Mouse (Mus musculus): ENCODE measurements around the gene Tulp4. TPM values are rescaled to one million over a fixed set of nuclear protein-coding genes. Genes with fewer than 3 reads are reported as not detected.

Tulp4 gene
- polyA plus RNA-seq, 1 experiment from 2014 or later = 113 TPM

DNA sequence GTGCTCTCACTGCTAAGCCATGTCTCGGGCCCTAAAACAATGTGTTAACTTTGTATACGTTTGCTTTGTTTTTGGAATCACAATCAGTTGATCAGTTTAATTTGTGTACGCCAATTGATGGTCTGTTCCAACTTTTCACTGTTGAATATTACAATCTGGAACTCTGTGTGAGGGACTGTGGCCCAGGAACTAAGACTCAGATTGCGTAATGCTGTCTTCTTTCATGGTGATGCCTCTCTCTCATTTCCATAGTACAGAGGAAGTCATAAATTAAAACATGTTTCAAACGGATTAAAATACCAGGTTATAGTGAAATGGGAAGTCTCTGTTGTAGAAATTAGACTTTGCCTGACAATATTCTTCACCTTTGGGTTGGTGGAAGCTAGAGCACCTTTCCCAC is 83.0 kb downstream of the Tulp4 start:
- Histone ChIP-seq H3K36me3 (ENCODE audit: control insufficient read depth, insufficient read depth, low read length) (peaks cover 26% of the 10 kb centered on the region), H3K27me3 (replicated peaks; ENCODE audit: control insufficient read depth, insufficient read depth, low read length) (no peaks in the 10 kb centered on the region), H3K4me2 (ENCODE audit: low read length) (no peak overlapping the region), H3K27ac (ENCODE audit: low read depth, low read length) (no peak overlapping the region), H3K4me3 (ENCODE audit: low read length) (no peak overlapping the region), H3K4me1 (ENCODE audit: control insufficient read depth, insufficient read depth, low read depth, low read length) (no peaks in the 10 kb centered on the region), H3K9me3 (ENCODE audit: control insufficient read depth, low read length) (no peaks in the 10 kb centered on the region), H3K9ac (ENCODE audit: low read depth, low read length) (no peak overlapping the region)
- WGBS = 91% methylated on average over 5 of the region's 5 CpGs
- no peak for ATAC-seq

- WGBS = 77% methylated on average over 6 of the region's 6 CpGs
- Histone ChIP-seq H3K4me2 (ENCODE audit: low read length) (no peak overlapping the region), H3K9ac (ENCODE audit: low read depth, low read length) (no peak overlapping the region), H3K9me3 (ENCODE audit: control insufficient read depth, low read length) (no peaks in the 10 kb centered on the region), H3K27me3 (replicated peaks; ENCODE audit: control insufficient read depth, insufficient read depth, low read length) (no peaks in the 10 kb centered on the region), H3K27ac (ENCODE audit: low read depth, low read length) (no peak overlapping the region), H3K4me1 (ENCODE audit: control insufficient read depth, insufficient read depth, low read depth, low read length) (no peaks in the 10 kb centered on the region), H3K4me3 (ENCODE audit: low read length) (no peak overlapping the region), H3K36me3 (ENCODE audit: control insufficient read depth, insufficient read depth, low read length) (peaks cover 11% of the 10 kb centered on the region)
- no peak for ATAC-seq
Observed at GRCm38 (mm10) chr17:6192275-6192674, 86.0 kb downstream of the Tulp4 start.

GRCm38 (mm10) chr17:6195390-6195789 is 89.2 kb downstream of the Tulp4 start:
- Histone ChIP-seq H3K27me3 (replicated peaks; ENCODE audit: control insufficient read depth, insufficient read depth, low read length) (no peaks in the 10 kb centered on the region), H3K9me3 (ENCODE audit: control insufficient read depth, low read length) (no peaks in the 10 kb centered on the region), H3K27ac (ENCODE audit: low read depth, low read length) (no peak overlapping the region), H3K4me2 (ENCODE audit: low read length) (no peak overlapping the region), H3K9ac (ENCODE audit: low read depth, low read length) (no peak overlapping the region), H3K36me3 (ENCODE audit: control insufficient read depth, insufficient read depth, low read length) (peaks cover 4% of the 10 kb centered on the region; the same call in 1 of the 2 replicates), H3K4me3 (ENCODE audit: low read length) (no peak overlapping the region), H3K4me1 (ENCODE audit: control insufficient read depth, insufficient read depth, low read depth, low read length) (no peaks in the 10 kb centered on the region)
- whole genome bisulfite sequencing = 78% methylated on average over 1 of the region's 1 CpGs
- ATAC-seq = no peak

DNA sequence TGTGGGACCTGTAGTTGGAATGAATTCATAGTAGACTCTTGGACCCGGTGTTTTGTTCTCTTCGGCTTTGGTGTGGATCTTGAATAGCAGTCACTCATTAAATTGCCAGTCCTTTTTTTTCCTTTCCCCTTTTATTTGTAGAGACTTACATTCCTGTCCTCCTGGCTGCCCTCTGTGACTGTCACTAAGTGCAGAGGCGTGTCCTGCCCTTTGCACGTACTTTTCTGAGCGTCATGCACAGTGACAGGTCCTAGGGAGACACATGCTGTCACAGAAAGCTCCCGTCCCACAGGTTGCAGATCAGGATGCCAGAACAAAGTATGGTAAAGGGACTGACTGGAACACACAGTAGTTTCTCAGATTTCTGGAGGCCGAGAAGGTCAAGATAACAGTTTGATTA is 91.3 kb downstream of the Tulp4 start:
- H3K36me3 ChIP-seq (ENCODE audit: control insufficient read depth, insufficient read depth, low read length) = peaks cover 6% of the 10 kb centered on the region; the same call in 1 of the 2 replicates
- no peak overlapping the region for H3K9ac ChIP-seq (ENCODE audit: low read depth, low read length)
- H3K27me3 ChIP-seq (replicated peaks; ENCODE audit: control insufficient read depth, insufficient read depth, low read length) = no peaks in the 10 kb centered on the region
- no peak overlapping the region for H3K27ac ChIP-seq (ENCODE audit: low read depth, low read length)
- WGBS = 61% methylated on average over 7 of the region's 7 CpGs
- no peak overlapping the region for H3K4me2 ChIP-seq (ENCODE audit: low read length)
- no peak overlapping the region for H3K4me3 ChIP-seq (ENCODE audit: low read length)
- H3K4me1 ChIP-seq (ENCODE audit: control insufficient read depth, insufficient read depth, low read depth, low read length) = no peaks in the 10 kb centered on the region
- no peaks in the 10 kb centered on the region for H3K9me3 ChIP-seq (ENCODE audit: control insufficient read depth, low read length)
- ATAC-seq = no peak

- H3K9me3 ChIP-seq (ENCODE audit: control insufficient read depth, low read length) = no peaks in the 10 kb centered on the region
- 84% methylated on average over 6 of the region's 6 CpGs for WGBS
- no peak for ATAC-seq
- H3K9ac ChIP-seq (ENCODE audit: low read depth, low read length) = no peak overlapping the region
- no peaks in the 10 kb centered on the region for H3K4me1 ChIP-seq (ENCODE audit: control insufficient read depth, insufficient read depth, low read depth, low read length)
- H3K27ac ChIP-seq (ENCODE audit: low read depth, low read length) = no peak overlapping the region
- no peaks in the 10 kb centered on the region for H3K27me3 ChIP-seq (replicated peaks; ENCODE audit: control insufficient read depth, insufficient read depth, low read length)
- peaks cover 8% of the 10 kb centered on the region; the same call in 1 of the 2 replicates for H3K36me3 ChIP-seq (ENCODE audit: control insufficient read depth, insufficient read depth, low read length)
- no peak overlapping the region for H3K4me3 ChIP-seq (ENCODE audit: low read length)
- no peak overlapping the region for H3K4me2 ChIP-seq (ENCODE audit: low read length)
Observed at GRCm38 (mm10) chr17:6198670-6199069, 92.4 kb downstream of the Tulp4 start.

- Histone ChIP-seq H3K4me1 (ENCODE audit: control insufficient read depth, insufficient read depth, low read depth, low read length) (no peaks in the 10 kb centered on the region), H3K4me3 (ENCODE audit: low read length) (no peak overlapping the region), H3K9ac (ENCODE audit: low read depth, low read length) (no peak overlapping the region), H3K4me2 (ENCODE audit: low read length) (no peak overlapping the region), H3K27ac (ENCODE audit: low read depth, low read length) (no peak overlapping the region), H3K36me3 (ENCODE audit: control insufficient read depth, insufficient read depth, low read length) (peaks cover 10% of the 10 kb centered on the region; the same call in 1 of the 2 replicates), H3K27me3 (replicated peaks; ENCODE audit: control insufficient read depth, insufficient read depth, low read length) (no peaks in the 10 kb centered on the region), H3K9me3 (ENCODE audit: control insufficient read depth, low read length) (no peaks in the 10 kb centered on the region)
- 64% methylated on average over 4 of the region's 4 CpGs for WGBS
- ATAC-seq = no peak
Observed at GRCm38 (mm10) chr17:6199166-6199565, 92.9 kb downstream of the Tulp4 start.

DNA sequence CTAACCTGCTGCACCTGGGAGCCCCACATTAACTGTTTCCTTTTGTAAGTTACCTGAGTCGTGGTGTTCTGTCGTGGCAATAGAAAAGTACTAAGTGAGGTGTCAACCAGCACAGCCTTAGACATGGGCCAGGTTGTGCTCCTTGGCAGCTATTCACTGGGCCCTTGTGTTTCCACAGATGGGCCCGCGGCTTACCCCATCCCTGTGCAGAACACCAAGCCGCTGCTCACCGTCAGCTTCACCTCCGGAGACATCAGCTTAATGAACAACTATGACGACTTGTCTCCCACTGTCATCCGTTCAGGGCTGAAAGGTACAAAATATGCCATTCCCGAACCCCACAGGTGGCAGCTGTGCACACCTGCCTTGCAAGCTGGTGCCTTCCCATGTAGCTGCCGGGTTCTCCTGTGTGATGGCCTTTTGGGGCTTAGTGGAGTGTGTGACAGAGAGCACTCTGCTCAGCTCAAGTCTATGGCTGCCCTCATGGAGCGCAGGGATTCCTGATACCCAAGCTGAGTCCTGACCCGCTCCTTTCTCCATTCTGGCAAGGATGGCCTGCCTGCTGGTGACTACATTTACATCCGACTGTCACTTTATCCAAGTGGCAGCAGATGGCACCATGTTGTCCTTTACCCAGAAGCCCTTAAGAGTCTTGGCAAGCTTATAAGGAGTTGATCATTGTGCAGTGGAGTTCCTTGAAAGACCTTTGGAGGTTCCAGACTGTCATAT is 95.4 kb downstream of the Tulp4 start:
- H3K4me1 ChIP-seq (ENCODE audit: control insufficient read depth, insufficient read depth, low read depth, low read length) = no peaks in the 10 kb centered on the region
- H3K36me3 ChIP-seq (ENCODE audit: control insufficient read depth, insufficient read depth, low read length) = peaks cover 10% of the 10 kb centered on the region; the same call in 1 of the 2 replicates
- no peak for ATAC-seq
- H3K4me3 ChIP-seq (ENCODE audit: low read length) = no peak overlapping the region
- no peaks in the 10 kb centered on the region for H3K9me3 ChIP-seq (ENCODE audit: control insufficient read depth, low read length)
- H3K9ac ChIP-seq (ENCODE audit: low read depth, low read length) = no peak overlapping the region
- H3K27me3 ChIP-seq (replicated peaks; ENCODE audit: control insufficient read depth, insufficient read depth, low read length) = no peaks in the 10 kb centered on the region
- no peak overlapping the region for H3K27ac ChIP-seq (ENCODE audit: low read depth, low read length)
- 82% methylated on average over 14 of the region's 14 CpGs for WGBS
- no peak overlapping the region for H3K4me2 ChIP-seq (ENCODE audit: low read length)

- WGBS = 82% methylated on average over 14 of the region's 14 CpGs
Observed at GRCm38 (mm10) chr17:6202389-6203110, 96.3 kb downstream of the Tulp4 start.

GRCm38 (mm10) chr17:6203126-6203525 is 96.9 kb downstream of the Tulp4 start:
- Histone ChIP-seq H3K9me3 (ENCODE audit: control insufficient read depth, low read length) (no peaks in the 10 kb centered on the region), H3K27ac (ENCODE audit: low read depth, low read length) (no peak overlapping the region), H3K4me1 (ENCODE audit: control insufficient read depth, insufficient read depth, low read depth, low read length) (no peaks in the 10 kb centered on the region), H3K4me2 (ENCODE audit: low read length) (no peak overlapping the region), H3K27me3 (replicated peaks; ENCODE audit: control insufficient read depth, insufficient read depth, low read length) (no peaks in the 10 kb centered on the region), H3K36me3 (ENCODE audit: control insufficient read depth, insufficient read depth, low read length) (peaks cover 12% of the 10 kb centered on the region), H3K4me3 (ENCODE audit: low read length) (no peak overlapping the region), H3K9ac (ENCODE audit: low read depth, low read length) (no peak overlapping the region)
- ATAC-seq = no peak
- WGBS = 83% methylated on average over 7 of the region's 7 CpGs

More at GRCm38 (mm10) chr17:6202389-6203110, 96.3 kb downstream of the Tulp4 start:
- Histone ChIP-seq H3K27me3 (replicated peaks; ENCODE audit: control insufficient read depth, insufficient read depth, low read length) (no peaks in the 10 kb centered on the region), H3K27ac (ENCODE audit: low read depth, low read length) (no peak overlapping the region), H3K4me1 (ENCODE audit: control insufficient read depth, insufficient read depth, low read depth, low read length) (no peaks in the 10 kb centered on the region), H3K36me3 (ENCODE audit: control insufficient read depth, insufficient read depth, low read length) (peaks cover 12% of the 10 kb centered on the region), H3K9ac (ENCODE audit: low read depth, low read length) (no peak overlapping the region), H3K4me2 (ENCODE audit: low read length) (no peak overlapping the region), H3K4me3 (ENCODE audit: low read length) (no peak overlapping the region), H3K9me3 (ENCODE audit: control insufficient read depth, low read length) (no peaks in the 10 kb centered on the region)
- ATAC-seq = no peak
